Mouse (Mus musculus) neural tube, embryonic 13.5 days (tissue): ENCODE data around the gene R3hdm4. TPM values are rescaled to one million over a fixed set of nuclear protein-coding genes. Genes with fewer than 3 reads are reported as not detected.
"Not testable (repeated sequence)": the region's sequence is repeated elsewhere in the genome, so short reads cannot be mapped to it uniquely, and the experiment has no call there.

Source experiments
- ATAC-seq: fragments of 200-750 bp; cut with Nextera tagmentation; 2 replicates; pipeline ENCODE4 v1.8.0; 2017; ENCODE audit warnings: low read depth, mild to moderate bottlenecking, moderate TSS enrichment, moderate library complexity
- H3K27ac ChIP-seq: fragments of 300-500 bp; sonication (generic); replicated peaks from 2 replicates; pipeline ENCODE4 v1.5.1; 2015; ENCODE audit warnings: moderate library complexity, mild to moderate bottlenecking, inconsistent platforms
- H3K27me3 ChIP-seq: fragments of 300-500 bp; sonication (generic); 2 replicates; pipeline ENCODE4 v1.6.1; 2015; ENCODE audit warnings: mild to moderate bottlenecking, inconsistent platforms
- H3K36me3 ChIP-seq: fragments of 300-500 bp; sonication (generic); 2 replicates; pipeline ENCODE4 v1.6.1; 2015; ENCODE audit warnings: mild to moderate bottlenecking, inconsistent platforms
- H3K4me1 ChIP-seq: fragments of 300-500 bp; sonication (generic); replicated peaks from 2 replicates; pipeline ENCODE4 v1.6.1; 2015; ENCODE audit warnings: inconsistent platforms
- H3K4me2 ChIP-seq: fragments of 300-500 bp; sonication (generic); 2 replicates; pipeline ENCODE4 v1.6.1; 2015; ENCODE audit warnings: inconsistent platforms, mild to moderate bottlenecking, moderate library complexity
- H3K4me3 ChIP-seq: fragments of 300-500 bp; sonication (generic); 2 replicates; pipeline ENCODE4 v1.5.1; 2015; ENCODE audit warnings: mild to moderate bottlenecking, inconsistent platforms
- H3K9ac ChIP-seq: fragments of 300-500 bp; sonication (generic); 2 replicates; pipeline ENCODE4 v1.6.1; 2015; ENCODE audit warnings: moderate library complexity, mild to moderate bottlenecking, inconsistent platforms
- H3K9me3 ChIP-seq: fragments of 300-500 bp; sonication (generic); 2 replicates; pipeline ENCODE4 v1.6.1; 2016; ENCODE audit warnings: inconsistent platforms
- WGBS: fragments of 180-500 bp; shearing (Covaris S2); methylation state at CpG from one replicate; pipeline ENCODE4 v1.1.7; 2015; 5-methylcytosine and 5-hydroxymethylcytosine counted together
- polyA plus RNA-seq: library from polyadenylated mRNA; unstranded; fragments of >200 nt; fragmentation: Nextera tagmentation; extraction: Ambion mirVana; gene quantifications from 2 replicates; pipeline ENCODE4 v1.2.1, GENCODE M21; 2015

R3hdm4 gene
- 237 and 249 TPM in 2 replicates for polyA plus RNA-seq

GRCm38 (mm10) chr10:79920958-79921535 is at the start of gene R3hdm4:
Gene R3hdm4, minus strand, starts transcription at chr10:79921208.
- Histone ChIP-seq H3K4me2 (peak within 1 kb of the TSS; percentile 51), H3K9me3 (no peaks in the 10 kb centered on the region), H3K27ac (no peak within 1 kb of the TSS), H3K4me3 (peak within 1 kb of the TSS; percentile 27), H3K27me3 (peaks cover 72% of the 10 kb centered on the region), H3K4me1 (peaks cover 37% of the 10 kb centered on the region), H3K36me3 (no peaks in the 10 kb centered on the region), H3K9ac (peak within 1 kb of the TSS; percentile 60)
- WGBS: 3% methylated on average over 41 of the region's 41 CpGs
- ATAC-seq: no peak

- Histone ChIP-seq H3K4me3 (peak within 1 kb of the TSS; percentile 31), H3K4me2 (peak within 1 kb of the TSS; percentile 57), H3K36me3 (peaks cover 50% of the 10 kb centered on the region), H3K27me3 (peaks cover 53% of the 10 kb centered on the region), H3K9me3 (no peaks in the 10 kb centered on the region), H3K4me1 (peaks cover 9% of the 10 kb centered on the region), H3K27ac (no peak within 1 kb of the TSS), H3K9ac (peak within 1 kb of the TSS; percentile 58)
- no peak for ATAC-seq
- WGBS: 11% methylated on average over 34 of the region's 47 CpGs
Measured at GRCm38 (mm10) chr10:79970415-79971182, 49.6 kb upstream of the R3hdm4 start, which contains the start of gene Grin3b. Gene Grin3b, plus strand, starts transcription at chr10:79970715.

GRCm38 (mm10) chr10:79969124-79969568 is 48.1 kb upstream of the R3hdm4 start:
- Histone ChIP-seq H3K27me3 (peaks cover 53% of the 10 kb centered on the region), H3K4me2 (no peak overlapping the region), H3K4me1 (peaks cover 9% of the 10 kb centered on the region), H3K27ac (no peak overlapping the region), H3K4me3 (no peak overlapping the region), H3K9me3 (no peaks in the 10 kb centered on the region), H3K36me3 (peaks cover 50% of the 10 kb centered on the region), H3K9ac (no peak overlapping the region)
- 20% methylated on average over 3 of the region's 3 CpGs for WGBS
- no peak for ATAC-seq

- no peak overlapping the region for H3K4me2 ChIP-seq
- peaks cover 9% of the 10 kb centered on the region for H3K4me1 ChIP-seq
- H3K4me3 ChIP-seq: no peak overlapping the region
- no peak overlapping the region for H3K27ac ChIP-seq
- H3K9ac ChIP-seq: no peak overlapping the region
- 80% methylated on average over 1 of the region's 1 CpGs for WGBS
- ATAC-seq: no peak
- H3K27me3 ChIP-seq: peaks cover 50% of the 10 kb centered on the region
- H3K36me3 ChIP-seq: peaks cover 54% of the 10 kb centered on the region
- no peaks in the 10 kb centered on the region for H3K9me3 ChIP-seq
Measured at GRCm38 (mm10) chr10:79968181-79968580, 47.2 kb upstream of the R3hdm4 start.

- H3K9me3 ChIP-seq: no peaks in the 10 kb centered on the region
- no peak overlapping the region for H3K4me2 ChIP-seq
- 95% methylated on average over 5 of the region's 5 CpGs for WGBS
- H3K27me3 ChIP-seq: peaks cover 38% of the 10 kb centered on the region
- no peak overlapping the region for H3K9ac ChIP-seq
- ATAC-seq: no peak
- H3K4me1 ChIP-seq: peaks cover 9% of the 10 kb centered on the region
- peaks cover 66% of the 10 kb centered on the region for H3K36me3 ChIP-seq
- no peak overlapping the region for H3K27ac ChIP-seq
- H3K4me3 ChIP-seq: no peak overlapping the region
Measured at GRCm38 (mm10) chr10:79966886-79967400, 45.9 kb upstream of the R3hdm4 start.

GRCm38 (mm10) chr10:79965325-79965724 is 44.3 kb upstream of the R3hdm4 start:
- H3K4me2 ChIP-seq: no peak overlapping the region
- no peaks in the 10 kb centered on the region for H3K9me3 ChIP-seq
- H3K4me3 ChIP-seq: no peak overlapping the region
- H3K9ac ChIP-seq: no peak overlapping the region
- peaks cover 74% of the 10 kb centered on the region for H3K36me3 ChIP-seq
- peaks cover 11% of the 10 kb centered on the region for H3K4me1 ChIP-seq
- no peak overlapping the region for H3K27ac ChIP-seq
- peaks cover 21% of the 10 kb centered on the region for H3K27me3 ChIP-seq
- WGBS: 86% methylated on average over 4 of the region's 5 CpGs
- ATAC-seq: no peak

GRCm38 (mm10) chr10:79964727-79965126 is 43.7 kb upstream of the R3hdm4 start:
- WGBS: 96% methylated on average over 7 of the region's 7 CpGs
- H3K4me3 ChIP-seq: no peak overlapping the region
- peaks cover 15% of the 10 kb centered on the region for H3K27me3 ChIP-seq
- H3K27ac ChIP-seq: no peak overlapping the region
- peaks cover 12% of the 10 kb centered on the region for H3K4me1 ChIP-seq
- H3K9ac ChIP-seq: no peak overlapping the region
- H3K36me3 ChIP-seq: peaks cover 74% of the 10 kb centered on the region
- no peaks in the 10 kb centered on the region for H3K9me3 ChIP-seq
- ATAC-seq: no peak
- H3K4me2 ChIP-seq: no peak overlapping the region

- Histone ChIP-seq H3K27ac (0 out of 2 replicates have a peak overlapping the region, but pooled peaks have one; percentile 76), H3K36me3 (peaks cover 46% of the 10 kb centered on the region), H3K9ac (peak overlapping the region; percentile 85), H3K4me2 (peak overlapping the region; percentile 92), H3K4me3 (peak overlapping the region; percentile 96), H3K27me3 (no peaks in the 10 kb centered on the region), H3K9me3 (no peaks in the 10 kb centered on the region), H3K4me1 (peaks cover 17% of the 10 kb centered on the region)
- WGBS: 15% methylated on average over 10 of the region's 10 CpGs
- ATAC-seq: no peak
Measured at GRCm38 (mm10) chr10:79960671-79961294, 39.8 kb upstream of the R3hdm4 start.

- no peaks in the 10 kb centered on the region for H3K9me3 ChIP-seq
- ATAC-seq: peak; percentile 98
- peaks cover 39% of the 10 kb centered on the region for H3K36me3 ChIP-seq
- H3K27me3 ChIP-seq: no peaks in the 10 kb centered on the region
- peak within 1 kb of the TSS; percentile 92 for H3K4me2 ChIP-seq
- under 1% methylated on average over 61 of the region's 61 CpGs for WGBS
- H3K4me3 ChIP-seq: peak within 1 kb of the TSS; percentile 96
- H3K9ac ChIP-seq: peak within 1 kb of the TSS; percentile 85
- H3K27ac ChIP-seq: peak within 1 kb of the TSS; percentile 76
- peaks cover 17% of the 10 kb centered on the region for H3K4me1 ChIP-seq
Measured at GRCm38 (mm10) chr10:79959847-79960601, 39.0 kb upstream of the R3hdm4 start, which contains the start of gene Wdr18. Gene Wdr18, plus strand, starts transcription at chr10:79960152.

- not testable (repeated sequence) for H3K4me3 ChIP-seq, H3K27me3 ChIP-seq, H3K9ac ChIP-seq, H3K9me3 ChIP-seq, H3K27ac ChIP-seq
- Histone ChIP-seq H3K4me2 (peak overlapping the region; percentile 92), H3K36me3 (peaks cover 33% of the 10 kb centered on the region), H3K4me1 (peaks cover 17% of the 10 kb centered on the region)
- WGBS: 34% methylated on average over 10 of the region's 10 CpGs
- 0 out of 2 replicates have a peak, but pooled peaks have one; percentile 45 for ATAC-seq
Measured at GRCm38 (mm10) chr10:79959412-79959811, 38.4 kb upstream of the R3hdm4 start.

- Histone ChIP-seq H3K36me3 (peaks cover 30% of the 10 kb centered on the region), H3K4me3 (no peak overlapping the region), H3K4me2 (peak overlapping the region; percentile 30; the same call in 1 of the 2 replicates)
Measured at GRCm38 (mm10) chr10:79958140-79958816, 37.3 kb upstream of the R3hdm4 start.

More at GRCm38 (mm10) chr10:79958140-79958816, 37.3 kb upstream of the R3hdm4 start:
- Histone ChIP-seq H3K27ac (no peak overlapping the region), H3K4me1 (peaks cover 17% of the 10 kb centered on the region), H3K27me3 (no peaks in the 10 kb centered on the region), H3K9me3 (no peaks in the 10 kb centered on the region), H3K9ac (peak overlapping the region; percentile 47; the same call in 1 of the 2 replicates)
- 3% methylated on average over 21 of the region's 21 CpGs for WGBS
- no peak for ATAC-seq
